Mouse (Mus musculus) thymus, postnatal 14 days (tissue): ENCODE measurements around the gene Sema4a.

Experiments
- DNase-seq: peaks from one replicate; pipeline ENCODE4 v3.0.0; 2021

The Sema4a gene

DNA sequence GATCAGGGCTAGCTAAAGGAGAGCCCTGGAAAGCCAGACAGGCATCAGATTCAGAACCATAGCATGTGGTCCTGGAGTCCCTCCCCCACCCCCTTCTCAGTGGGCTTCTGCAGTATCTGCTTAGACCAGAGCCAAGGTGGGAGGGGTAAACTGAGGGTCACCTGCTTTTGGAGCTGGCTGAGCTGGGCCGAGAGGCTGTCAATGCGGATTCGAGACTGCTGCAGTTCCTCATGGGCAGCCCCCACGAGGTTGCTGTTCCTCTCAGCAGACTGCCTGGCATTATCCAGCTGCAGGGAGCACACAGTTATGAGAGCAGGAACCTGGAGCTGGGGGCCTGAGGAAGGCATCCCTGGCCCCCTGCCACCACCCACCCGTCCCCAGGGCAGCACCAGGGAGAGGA, 25.1 kb upstream of the Sema4a start:
- DNase-seq = no peak

DNA sequence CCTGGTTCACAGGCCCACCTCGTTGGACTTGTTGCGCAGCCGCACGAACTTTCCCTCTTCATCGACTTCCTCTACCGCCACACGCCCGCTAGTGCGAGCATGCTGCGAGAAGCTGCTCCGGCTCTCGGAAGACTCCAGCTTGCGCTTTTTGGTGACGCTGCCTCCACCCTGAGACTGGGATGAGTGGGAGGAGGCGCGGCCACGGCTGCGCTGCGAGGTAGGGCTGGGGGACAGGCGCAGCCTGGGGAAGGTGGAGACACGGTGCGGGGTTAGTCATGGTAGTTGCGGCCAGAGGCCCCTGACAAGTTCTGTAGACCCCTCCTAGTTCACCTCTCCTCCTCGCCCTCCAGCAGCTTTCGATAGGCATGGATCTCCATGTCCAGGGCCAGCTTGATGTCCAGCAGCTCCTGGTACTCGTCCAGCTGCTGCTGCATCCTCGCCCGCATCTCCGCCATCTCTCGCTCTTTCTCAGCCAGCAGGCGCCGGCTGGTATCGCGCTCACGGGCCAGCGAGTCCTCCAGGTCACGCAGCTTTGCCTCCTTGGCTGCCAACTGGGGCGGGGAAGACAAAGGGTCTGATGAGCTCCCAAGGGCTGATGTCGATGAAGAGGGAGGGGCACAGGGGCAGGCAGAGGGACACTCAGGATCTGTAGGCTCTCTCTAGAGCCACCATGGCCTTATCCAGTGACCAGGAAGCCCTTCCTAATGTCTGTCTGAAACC, 23.8 kb upstream of the Sema4a start:
- peak; percentile 62 for DNase-seq

DNA sequence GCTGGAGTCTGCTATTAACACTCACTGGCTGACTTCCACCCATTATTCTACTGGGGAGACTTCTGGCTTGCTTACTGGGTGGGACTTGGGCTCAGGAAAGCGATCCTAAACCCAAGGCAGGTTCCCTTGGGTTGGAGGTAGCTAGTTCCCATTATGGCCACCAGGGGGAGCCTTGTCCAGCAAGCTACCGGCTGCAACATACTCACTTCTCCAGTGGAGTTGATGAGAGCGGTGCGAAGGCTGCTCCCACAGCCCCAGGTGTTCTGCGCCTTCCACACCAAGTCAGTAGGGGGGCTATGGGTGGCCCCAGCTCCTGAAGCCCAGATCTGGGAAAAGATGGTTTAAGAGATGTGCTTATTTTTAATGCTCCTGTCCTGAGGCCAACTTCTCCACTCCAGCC, 22.6 kb upstream of the Sema4a start:
- peak; percentile 86 for DNase-seq

DNA sequence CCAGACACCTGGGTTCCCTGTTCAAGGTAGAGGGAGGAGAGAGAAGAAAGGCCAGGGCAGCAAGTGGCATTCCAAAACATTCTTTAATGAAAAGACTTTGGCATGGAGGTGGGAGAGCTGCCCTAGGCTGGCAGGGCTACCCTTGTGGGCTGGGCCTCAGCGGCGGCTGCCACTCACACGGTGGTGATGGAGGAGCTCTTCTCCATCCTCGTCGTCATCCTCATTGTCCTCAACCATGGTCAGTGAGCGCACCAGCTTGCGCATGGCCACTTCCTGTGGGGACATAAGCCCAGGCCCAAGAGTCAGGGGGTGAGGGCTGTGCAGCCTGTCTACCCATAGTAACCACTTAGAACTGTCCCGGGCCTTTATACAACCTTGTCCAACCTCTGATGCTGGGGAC, 22.2 kb upstream of the Sema4a start:
- no peak for DNase-seq

GRCm38 (mm10) chr3:88482336-88482735, 21.4 kb upstream of the Sema4a start:
- no peak for DNase-seq

GRCm38 (mm10) chr3:88481372-88482040, 20.5 kb upstream of the Sema4a start:
- no peak for DNase-seq

- no peak for DNase-seq
Measured at GRCm38 (mm10) chr3:88480679-88481078, 19.7 kb upstream of the Sema4a start.

DNA sequence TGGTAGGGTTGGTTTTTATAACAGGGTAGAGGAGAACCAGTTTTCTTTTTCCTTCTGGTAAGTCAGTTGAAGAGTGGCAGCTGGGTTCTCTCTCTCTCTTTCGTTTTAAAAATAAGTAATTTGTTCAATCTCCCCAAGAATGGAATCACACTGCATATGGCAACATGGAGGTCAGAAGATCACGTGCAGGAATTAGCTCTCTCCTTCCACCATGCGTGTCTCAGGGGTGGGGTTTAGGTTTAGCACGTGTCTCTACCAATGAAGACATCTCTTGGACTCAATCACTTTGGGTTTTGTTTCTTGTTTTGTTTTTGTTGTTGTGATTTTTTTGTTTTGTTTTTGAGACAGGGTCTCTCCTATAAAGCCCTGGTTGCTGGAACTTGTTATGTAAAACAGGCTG, 18.8 kb upstream of the Sema4a start:
- DNase-seq = no peak

GRCm38 (mm10) chr3:88479163-88479562, 18.2 kb upstream of the Sema4a start:
- DNase-seq = no peak

GRCm38 (mm10) chr3:88477735-88478134, 16.8 kb upstream of the Sema4a start:
- DNase-seq = peak; percentile 83

- no peak for DNase-seq
Measured at GRCm38 (mm10) chr3:88476403-88476802, 15.4 kb upstream of the Sema4a start.

DNA sequence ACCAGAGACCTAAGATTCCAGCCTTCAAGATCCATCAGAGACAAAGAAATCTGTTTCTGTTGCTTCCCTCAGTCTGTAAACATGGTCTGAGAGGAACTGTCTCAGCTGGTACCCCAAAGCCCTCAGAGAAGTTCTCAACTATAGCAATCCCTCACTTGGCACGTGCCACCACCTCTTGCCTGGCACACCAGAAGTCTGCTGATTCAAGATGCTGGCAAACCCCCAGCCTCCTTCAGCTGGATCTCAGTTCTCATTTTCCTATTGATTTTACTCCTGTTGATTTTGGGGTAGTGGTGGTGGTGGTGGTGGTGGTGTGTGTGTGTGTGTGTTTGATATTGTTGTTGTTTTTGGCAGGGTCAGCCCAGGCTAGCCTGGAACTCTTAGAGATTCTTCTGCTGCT, 12.6 kb upstream of the Sema4a start:
- no peak for DNase-seq

- no peak for DNase-seq
Measured at GRCm38 (mm10) chr3:88473020-88473419, 12.0 kb upstream of the Sema4a start.

DNA sequence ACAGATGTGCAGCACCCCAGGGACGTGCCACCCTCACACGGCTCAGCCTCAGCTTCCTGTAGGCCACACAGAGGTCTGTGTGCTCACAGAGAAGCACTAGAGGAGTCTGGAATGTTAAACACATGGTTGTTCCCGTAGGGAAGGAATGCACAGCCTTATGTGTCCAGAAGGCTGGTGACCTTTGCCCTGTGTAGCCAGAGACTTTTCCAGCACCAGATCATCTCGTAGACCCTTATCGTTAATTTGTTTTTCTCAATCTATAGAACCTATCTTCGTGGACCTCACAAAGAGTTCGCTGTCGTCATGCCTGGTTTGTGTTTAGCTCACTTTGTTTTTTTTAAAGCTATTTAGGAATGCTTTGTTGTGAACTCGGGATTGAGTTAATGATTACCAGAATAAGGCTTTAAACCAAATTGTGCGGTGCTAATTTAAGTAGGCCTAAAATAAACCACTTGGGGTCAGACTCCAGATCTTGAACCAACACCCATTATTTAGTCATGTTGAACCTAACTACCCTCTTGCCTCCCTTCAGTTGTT, 10.0 kb upstream of the Sema4a start:
- no peak for DNase-seq

DNA sequence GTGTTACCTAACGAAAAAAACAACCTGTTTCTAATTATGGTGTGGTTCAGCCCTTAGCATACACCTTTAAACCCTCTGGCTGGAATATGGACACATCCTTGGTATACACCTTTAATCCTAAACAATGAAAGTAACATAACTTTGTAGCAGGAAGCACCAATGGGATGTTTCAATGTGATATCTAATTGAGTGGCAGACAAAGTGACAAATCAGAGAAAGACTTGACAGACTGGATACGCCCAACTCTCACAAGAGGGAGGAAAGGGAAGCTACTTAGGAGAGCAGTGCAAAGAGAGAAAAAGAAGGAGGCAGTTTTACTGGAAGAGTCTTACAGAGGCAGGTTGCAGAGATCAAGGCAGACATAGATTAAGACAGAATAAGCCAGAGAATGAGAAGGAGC, 8.5 kb upstream of the Sema4a start:
- DNase-seq = no peak

DNA sequence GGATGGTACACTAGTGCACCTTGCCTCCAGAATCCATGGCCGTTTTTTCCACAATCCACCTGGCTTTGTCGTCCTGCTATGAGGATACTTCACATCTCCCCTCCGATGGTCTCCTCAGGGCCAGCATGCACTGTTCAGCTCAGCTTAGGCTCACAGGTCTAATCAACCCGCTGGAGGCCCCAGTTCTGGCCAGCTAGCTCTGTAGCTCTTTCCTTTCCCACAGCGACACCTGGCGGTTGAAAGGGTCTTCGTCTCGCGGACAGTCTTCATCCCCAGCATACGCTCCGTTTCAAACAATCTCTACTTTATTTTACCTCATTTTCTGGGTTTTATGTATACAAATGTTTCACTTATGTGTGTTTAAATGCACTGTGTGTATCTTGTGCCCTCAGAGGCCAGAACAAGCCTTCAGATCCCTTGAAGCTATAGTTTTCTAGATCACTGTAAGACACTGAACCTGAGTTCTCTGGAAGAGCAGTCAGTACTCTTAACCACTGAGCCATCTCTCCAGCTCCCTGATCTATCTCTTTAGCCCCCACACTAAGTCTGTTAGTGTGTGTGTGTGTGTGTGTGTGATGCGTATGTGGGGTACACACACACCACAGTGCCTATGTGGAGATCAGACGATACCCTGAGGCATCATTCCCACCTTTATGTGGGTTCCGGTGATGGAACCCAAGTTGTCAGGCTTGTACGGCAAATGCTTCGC, 6.3 kb upstream of the Sema4a start:
- DNase-seq = peak; percentile 91

GRCm38 (mm10) chr3:88465127-88465526, 4.1 kb upstream of the Sema4a start:
- DNase-seq = no peak

DNA sequence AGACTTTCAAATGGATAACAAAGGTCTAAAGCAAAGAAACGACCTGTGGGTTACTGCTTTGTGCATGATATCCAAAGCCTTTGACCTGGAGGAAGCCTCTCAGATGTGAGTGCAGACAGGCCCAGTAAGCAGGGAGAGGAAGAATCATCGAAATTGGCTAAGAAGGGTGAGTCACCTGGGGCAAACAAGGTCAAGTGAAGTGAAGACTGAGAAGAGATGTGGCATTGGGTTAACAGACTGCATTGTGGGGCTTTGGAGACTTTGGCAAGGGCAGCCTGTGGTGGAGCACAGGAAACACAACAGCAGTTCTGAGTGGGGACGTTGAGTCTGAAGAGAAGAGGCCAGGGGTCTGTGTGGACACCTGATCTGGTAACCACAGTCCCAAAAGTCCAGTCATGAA, 3.4 kb upstream of the Sema4a start:
- DNase-seq = no peak

GRCm38 (mm10) chr3:88460029-88460428, 953 bp downstream of the Sema4a start:
- DNase-seq = no peak

DNA sequence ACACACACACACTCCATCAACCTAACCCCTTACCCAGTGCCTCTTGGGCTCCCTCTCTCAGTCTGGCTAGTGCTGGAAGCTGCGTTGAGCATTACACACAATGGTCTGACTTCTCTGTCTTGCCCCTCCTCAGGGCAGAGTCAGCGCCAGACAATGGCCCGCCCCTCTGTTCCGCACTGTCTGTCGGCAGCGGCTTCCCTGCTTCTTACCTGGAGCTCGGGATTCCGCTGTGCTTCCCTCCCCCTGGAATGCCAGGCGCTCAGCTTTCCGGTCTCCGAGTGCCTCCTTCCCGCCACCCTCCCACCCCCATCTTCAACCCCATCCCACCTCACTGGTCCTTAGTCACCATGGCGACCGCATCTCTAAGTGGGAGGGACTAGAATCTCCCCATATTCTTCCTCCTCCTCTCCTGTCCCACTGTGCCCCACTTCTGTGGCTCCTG, 2.2 kb downstream of the Sema4a start:
- no peak for DNase-seq

DNA sequence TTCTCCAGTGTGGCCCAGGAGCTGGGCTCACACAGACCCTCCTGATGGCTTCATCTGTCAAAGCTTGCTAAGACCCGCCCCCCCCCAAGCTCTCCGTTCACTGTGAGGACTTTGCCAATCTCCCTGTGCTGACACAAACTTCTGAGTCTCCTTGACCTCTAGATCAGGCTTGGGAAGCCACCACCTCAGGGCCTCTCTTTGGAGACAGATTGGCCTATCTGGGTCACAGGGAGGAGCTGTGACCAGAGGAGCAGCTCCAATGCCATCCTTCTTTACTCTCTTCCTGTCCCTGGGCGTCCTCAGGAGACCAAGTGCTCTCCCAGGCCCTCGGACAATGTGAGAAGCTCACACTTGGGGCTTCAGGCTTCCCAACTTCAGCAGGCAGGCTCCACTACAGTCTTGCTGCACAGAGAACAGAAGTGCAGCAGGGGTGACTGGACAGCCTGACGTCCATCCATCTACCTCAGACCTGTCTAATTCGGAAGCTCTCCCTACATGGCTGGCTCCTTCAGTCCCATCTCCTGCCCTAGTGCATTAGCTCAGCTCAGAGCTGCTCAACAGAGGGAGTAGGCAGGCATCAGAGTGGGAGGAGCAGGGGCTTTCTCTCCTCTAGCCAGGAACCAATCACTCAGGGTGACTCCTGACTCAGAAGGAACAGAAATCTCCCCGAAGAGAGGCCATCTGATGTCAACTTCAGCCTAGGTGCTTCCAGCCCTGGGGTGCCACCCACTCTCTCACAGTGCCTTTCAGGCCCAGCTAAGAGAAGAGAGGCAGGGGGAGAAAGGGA, 4.0 kb downstream of the Sema4a start:
- DNase-seq = no peak

DNA sequence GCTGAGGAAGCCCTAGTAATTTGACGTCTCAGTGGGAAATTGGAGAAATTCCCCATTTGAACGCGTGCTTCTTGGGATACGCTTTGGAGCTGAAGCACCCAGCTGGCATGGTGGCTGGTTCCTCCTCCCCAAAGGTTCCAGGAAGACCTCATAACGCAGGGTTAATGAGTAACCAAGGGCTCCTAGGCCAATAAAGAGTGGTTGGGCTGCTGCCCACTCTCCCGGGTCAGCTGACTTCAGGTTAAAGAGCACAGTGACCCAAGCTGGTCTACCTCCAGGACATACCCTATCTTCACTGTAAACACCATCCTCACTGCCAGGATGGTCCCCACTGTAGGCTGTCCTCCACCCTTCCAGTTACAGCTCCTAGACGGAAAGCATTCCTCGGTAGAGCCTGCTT, 4.7 kb downstream of the Sema4a start:
- DNase-seq = no peak
